Mouse (Mus musculus) lung, adult 2 months (tissue): ENCODE results near the gene Tead3.

ENCODE experiments used
- CTCF ChIP-seq: fragments of 200-500 bp; IDR thresholded peaks from 2 replicates; pipeline ENCODE4 v1.5.1; 2011; ENCODE audit warnings: mild to moderate bottlenecking, low read length, control low read depth; ENCODE audit not compliant: insufficient read depth
- POLR2A ChIP-seq: fragments of 200-500 bp; IDR thresholded peaks from 2 replicates; pipeline ENCODE4 v1.6.1; 2011; ENCODE audit warnings: low read depth, mild to moderate bottlenecking, control low read depth, low read length, borderline replicate concordance; ENCODE audit errors: extremely low read depth

- TF ChIP-seq CTCF (no peak), POLR2A (no peak)
Measured at GRCm38 (mm10) chr17:28331241-28332112, 19.1 kb downstream of the Tead3 start.
